Mouse (Mus musculus) forebrain, embryonic 12.5 days (tissue): ENCODE results near the gene Spta1. TPM values are rescaled to one million over a fixed set of nuclear protein-coding genes. Genes with fewer than 3 reads are reported as not detected.

Source experiments
- polyA plus RNA-seq: library from polyadenylated mRNA; unstranded; fragments of >200 nt; fragmentation: Nextera tagmentation; extraction: Ambion mirVana; gene quantifications from 2 replicates; pipeline ENCODE4 v1.2.1, GENCODE M21; 2016

The Spta1 gene
- polyA plus RNA-seq, 1 experiment from 2014 or later = 1.1 TPM

Other genes starting within 250 kb of the Spta1 start
- 0.35 and 0.36 TPM in 2 replicates for gene Mndal, start 230.3 kb upstream of the Spta1 start, polyA plus RNA-seq
- 0.17 and 0.21 TPM in 2 replicates for gene Ifi203, start 230.1 kb upstream of the Spta1 start, polyA plus RNA-seq
- gene Ifi202b, start 190.0 kb upstream of the Spta1 start, polyA plus RNA-seq = not detected in 2 replicates
- not detected in 2 replicates for gene Ifi205, start 141.0 kb upstream of the Spta1 start, polyA plus RNA-seq
- gene Olfr433, start 132.1 kb upstream of the Spta1 start, polyA plus RNA-seq = 0.08 TPM in 1 of 2 replicates, not detected in the other
- not detected in 2 replicates for gene Olfr432, start 123.6 kb upstream of the Spta1 start, polyA plus RNA-seq
- 0.21 TPM in 1 of 2 replicates, not detected in the other for gene Olfr430, start 106.2 kb upstream of the Spta1 start, polyA plus RNA-seq
- not detected in 2 replicates for gene Olfr429, start 88.4 kb upstream of the Spta1 start, polyA plus RNA-seq
- gene Olfr427, start 75.9 kb upstream of the Spta1 start, polyA plus RNA-seq = not detected in 2 replicates
- gene Olfr231, start 51.6 kb upstream of the Spta1 start, polyA plus RNA-seq = 0.95 and 0.99 TPM in 2 replicates
- gene Olfr424, start 41.3 kb upstream of the Spta1 start, polyA plus RNA-seq = 0.12 TPM in 1 of 2 replicates, not detected in the other
- gene Olfr420, start 17.1 kb upstream of the Spta1 start, polyA plus RNA-seq = not detected in 2 replicates
- not detected in 2 replicates for gene Olfr419, start 79.3 kb downstream of the Spta1 start, polyA plus RNA-seq
- gene Mptx1, start 157.7 kb downstream of the Spta1 start, polyA plus RNA-seq = not detected in 2 replicates
- gene Olfr417, start 192.3 kb downstream of the Spta1 start, polyA plus RNA-seq = not detected in 2 replicates
- not detected in 2 replicates for gene Olfr248, start 218.3 kb downstream of the Spta1 start, polyA plus RNA-seq